Mouse (Mus musculus) left cerebral cortex, postnatal 10 days (tissue): ENCODE data around the gene Afdn. TPM values are rescaled to one million over a fixed set of nuclear protein-coding genes. Genes with fewer than 3 reads are reported as not detected.

Source experiments
- DNase-seq, 2 experiments: peaks; one replicate each; pipeline ENCODE4 v3.0.0; 2021 to 2022; ENCODE audit warnings: low spot score in 2 of 2, mixed read lengths in 1 of 2; ENCODE audit errors: extremely low spot score in 1 of 2
- intact Hi-C: fragments of 180-260 bp; cut with DNase I; formaldehyde crosslinking; loops from one replicate; pipeline ENCODE4 v1.15.1; 2025
- total RNA-seq, 2 experiments: library from RNA; stranded (reverse); gene quantifications; 2 replicates each; pipeline ENCODE4 v1.2.3; 2021

Afdn gene
- total RNA-seq, 2 experiments from 2014 or later = 126 to 138 TPM

GRCm38 (mm10) chr17:13735803-13736282 lies 24.5 kb upstream of the Afdn start:
- intact Hi-C loops = no loop called here

GRCm38 (mm10) chr17:13737336-13737735 lies 23.0 kb upstream of the Afdn start:
- intact Hi-C loops = no loop called here
- DNase-seq = no peak

More at GRCm38 (mm10) chr17:13735803-13736282, 24.5 kb upstream of the Afdn start:
- DNase-seq = no peak

- no peak for DNase-seq
- intact Hi-C loops = no loop called here
Measured at GRCm38 (mm10) chr17:13738121-13738776, 22.1 kb upstream of the Afdn start.

GRCm38 (mm10) chr17:13738916-13739315 lies 21.4 kb upstream of the Afdn start:
- DNase-seq = no peak
- intact Hi-C loops = no loop called here

- intact Hi-C loops = no loop called here
- DNase-seq = no peak
Measured at GRCm38 (mm10) chr17:13739981-13740380, 20.4 kb upstream of the Afdn start.

GRCm38 (mm10) chr17:13740796-13741195 lies 19.5 kb upstream of the Afdn start:
- intact Hi-C loops = no loop called here
- no peak for DNase-seq

- no peak for DNase-seq
- intact Hi-C loops = no loop called here
Measured at GRCm38 (mm10) chr17:13741611-13742010, 18.7 kb upstream of the Afdn start.

GRCm38 (mm10) chr17:13742334-13742733 lies 18.0 kb upstream of the Afdn start:
- no peak for DNase-seq
- intact Hi-C loops = no loop called here

GRCm38 (mm10) chr17:13742941-13743708 lies 17.2 kb upstream of the Afdn start:
- no peak for DNase-seq
- intact Hi-C loops = no loop called here

- intact Hi-C loops = no loop called here
- no peak for DNase-seq
Measured at GRCm38 (mm10) chr17:13743709-13744079, 16.6 kb upstream of the Afdn start.

GRCm38 (mm10) chr17:13744219-13744618 lies 16.1 kb upstream of the Afdn start:
- intact Hi-C loops = no loop called here
- DNase-seq = no peak

- intact Hi-C loops = no loop called here
- peak in 1 of 2 experiments; percentile 70 for DNase-seq
Measured at GRCm38 (mm10) chr17:13744824-13745223, 15.5 kb upstream of the Afdn start.

GRCm38 (mm10) chr17:13745373-13745772 lies 15.0 kb upstream of the Afdn start:
- DNase-seq = no peak

GRCm38 (mm10) chr17:13746330-13746729 lies 14.0 kb upstream of the Afdn start:
- intact Hi-C loops = no loop called here
- no peak for DNase-seq

More at GRCm38 (mm10) chr17:13745373-13745772, 15.0 kb upstream of the Afdn start:
- intact Hi-C loops = no loop called here

GRCm38 (mm10) chr17:13747681-13748080 lies 12.7 kb upstream of the Afdn start:
- DNase-seq = no peak
- intact Hi-C loops = no loop called here

- intact Hi-C loops = no loop called here
- DNase-seq = no peak
Measured at GRCm38 (mm10) chr17:13749027-13749426, 11.3 kb upstream of the Afdn start.

- intact Hi-C loops = no loop called here
- DNase-seq = no peak
Measured at GRCm38 (mm10) chr17:13753918-13754317, 6.4 kb upstream of the Afdn start.

GRCm38 (mm10) chr17:13754940-13755339 lies 5.4 kb upstream of the Afdn start:
- no peak for DNase-seq
- intact Hi-C loops = no loop called here

GRCm38 (mm10) chr17:13758586-13758985 lies 1.8 kb upstream of the Afdn start:
- intact Hi-C loops = no loop called here
- DNase-seq = no peak

GRCm38 (mm10) chr17:13759156-13759852 lies 1.0 kb upstream of the Afdn start:
- DNase-seq = peak; percentile 36 to 46
- intact Hi-C loops = no loop called here
